Mouse (Mus musculus): ENCODE measurements around the gene Fam71e1.

- no peak for TF ChIP-seq CTCF (IDR thresholded peaks at IDR 0.05)
- no peak for TF ChIP-seq EP300 (IDR thresholded peaks at IDR 0.05)
Measured at GRCm38 (mm10) chr7:44547041-44547440, 50.7 kb downstream of the Fam71e1 start.

All from lung, postnatal 0 days (tissue).